Mouse (Mus musculus) thymus, adult 2 months (tissue): Measurements from ENCODE around the gene Rsu1.

ENCODE experiments used
- CTCF ChIP-seq: fragments of 200-500 bp; IDR thresholded peaks from 2 replicates; pipeline ENCODE4 v1.5.1; 2012; ENCODE audit warnings: mild to moderate bottlenecking, control low read depth, low read length, moderate library complexity, borderline replicate concordance; ENCODE audit not compliant: control insufficient read depth, poor library complexity, insufficient read depth; ENCODE audit errors: extremely low read depth
- POLR2A ChIP-seq: fragments of 200-500 bp; IDR thresholded peaks from 2 replicates; pipeline ENCODE4 v1.6.1; 2012; ENCODE audit warnings: mild to moderate bottlenecking, low read length, control low read depth, moderate library complexity; ENCODE audit not compliant: control insufficient read depth, poor library complexity, insufficient read depth; ENCODE audit errors: extremely low read depth

- TF ChIP-seq CTCF: no peak
- no peak for TF ChIP-seq POLR2A
Observed at GRCm38 (mm10) chr2:13048649-13049048, 222.6 kb downstream of the Rsu1 start.
